Mouse (Mus musculus) spleen, postnatal 0 days (tissue): ENCODE measurements around the gene Pelp1. TPM values are rescaled to one million over a fixed set of nuclear protein-coding genes. Genes with fewer than 3 reads are reported as not detected.

Experiments used
- polyA plus RNA-seq: library from polyadenylated mRNA; unstranded; fragments of >200 nt; fragmentation: Nextera tagmentation; extraction: Ambion mirVana; gene quantifications from 2 replicates; pipeline ENCODE4 v1.2.1, GENCODE M21; 2015

Pelp1 gene
- 14.0 and 14.6 TPM in 2 replicates for polyA plus RNA-seq

DNA sequence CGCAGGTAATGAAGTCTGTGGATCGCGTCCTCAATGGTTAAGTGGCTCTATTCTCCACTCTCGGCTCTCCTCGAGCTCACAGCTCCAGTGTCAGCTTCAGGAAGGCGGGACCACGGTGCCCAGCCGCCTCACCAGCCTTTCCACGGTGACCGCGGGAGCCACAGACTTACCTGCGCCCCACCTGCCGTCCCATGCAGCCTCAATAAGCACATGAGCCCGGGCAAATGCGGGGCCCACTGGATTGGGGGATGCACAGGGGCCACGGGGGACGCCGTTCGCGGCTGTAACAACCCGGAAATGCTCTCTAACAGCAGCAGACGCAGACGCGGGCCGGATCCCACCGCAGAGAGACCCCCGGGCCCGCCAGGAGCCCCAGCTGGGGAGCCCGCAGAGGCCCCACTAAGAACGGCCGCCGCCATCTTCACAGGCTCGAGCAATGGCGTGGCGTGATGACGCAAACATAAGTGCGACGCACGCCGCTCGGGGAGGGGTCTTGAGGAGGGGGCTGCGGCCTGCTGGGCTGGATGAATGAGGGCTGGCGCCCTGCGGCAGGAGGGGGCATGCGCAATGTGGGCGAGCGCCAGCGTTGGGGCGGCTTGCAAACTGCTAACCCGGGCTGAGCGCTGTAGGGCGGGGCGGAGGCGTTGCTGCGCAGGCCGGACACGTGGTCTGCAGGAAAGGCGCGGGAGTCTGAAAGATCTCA is at the start of gene Pelp1:
Gene Pelp1, minus strand, starts transcription at position 438 of the 703 bp plus-strand sequence.

GRCm38 (mm10) chr11:70458688-70459600 is 49.1 kb upstream of the Pelp1 start, which contains the start of gene Zmynd15:
Gene Zmynd15, plus strand, starts transcription at chr11:70459433.

GRCm38 (mm10) chr11:70451797-70452498 is 42.1 kb upstream of the Pelp1 start, which contains the start of gene Med11:
Gene Med11, plus strand, starts transcription at chr11:70451919.

DNA sequence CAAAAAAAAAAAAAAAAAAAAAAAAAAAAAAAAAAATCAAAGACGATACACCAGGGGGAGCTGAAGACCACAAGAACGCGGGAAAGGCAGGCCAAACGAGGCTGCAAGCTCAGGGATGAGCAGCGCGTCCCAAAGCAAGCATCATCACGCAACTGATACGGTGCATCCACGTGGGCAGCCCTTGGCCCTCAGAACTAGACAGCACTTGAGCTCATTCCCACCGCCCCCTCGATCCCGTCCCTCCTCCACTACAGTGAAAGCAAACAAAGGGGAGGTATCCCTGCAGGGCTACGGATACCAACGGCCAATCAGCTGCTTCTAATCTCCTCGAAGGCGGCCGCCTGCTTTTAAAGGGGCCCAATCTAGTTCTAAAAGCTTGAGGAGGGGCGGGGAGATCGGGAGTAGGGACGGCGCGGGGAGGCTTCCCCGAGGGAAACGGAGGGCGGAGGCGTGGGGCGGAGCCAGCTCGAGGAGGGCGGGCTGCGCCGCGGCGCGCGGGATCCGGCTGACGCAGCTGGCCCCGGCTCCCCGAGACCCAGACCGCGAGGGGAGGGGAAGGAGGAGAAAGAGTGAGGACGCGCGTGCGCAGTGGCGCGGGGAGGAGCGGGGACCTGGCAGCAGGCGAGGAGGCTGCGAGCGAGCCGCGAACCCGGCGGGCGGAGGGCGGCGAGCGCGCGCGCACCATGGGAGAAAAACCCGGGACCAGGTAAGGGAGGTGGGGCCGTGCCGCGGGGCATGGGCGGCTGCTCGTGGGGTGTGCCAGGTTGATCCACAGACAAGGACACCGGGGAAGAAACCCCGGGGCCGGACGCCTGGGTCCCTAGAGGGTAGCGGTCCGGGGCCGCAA is 22.4 kb upstream of the Pelp1 start, which contains the start of gene Arrb2:
Gene Arrb2, plus strand, starts transcription at position 588 of the 847 bp plus-strand sequence.

DNA sequence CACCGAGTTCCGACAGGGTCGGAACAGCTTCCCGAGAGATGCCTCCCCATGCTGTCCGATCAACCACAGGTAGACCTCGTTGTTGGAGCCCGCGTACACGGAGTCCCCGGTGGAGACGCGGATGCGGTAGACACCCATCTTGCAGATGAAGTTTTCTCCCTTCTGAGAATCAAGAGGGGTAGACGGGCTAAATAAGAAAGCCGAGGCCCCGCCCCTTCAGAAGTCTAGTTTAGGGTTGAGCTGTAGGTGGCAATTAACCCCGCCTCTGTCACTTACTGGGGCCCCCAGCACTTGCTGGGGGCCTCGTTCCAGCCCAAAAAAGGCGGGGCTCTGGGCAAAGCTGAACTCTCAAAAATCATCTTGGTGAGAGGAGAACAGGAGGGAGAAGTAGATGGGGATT is 58.0 kb downstream of the Pelp1 start, which contains the start of gene Alox15:
Gene Alox15, minus strand, starts transcription at position 164 of the 400 bp plus-strand sequence.

Other genes with a start within 250 kb of the Pelp1 start
- 0.28 and 0.64 TPM in 2 replicates for gene Slc16a11, start 197.3 kb downstream of the Pelp1 start, polyA plus RNA-seq
- gene Slc16a13, start 189.0 kb downstream of the Pelp1 start, polyA plus RNA-seq, result 3.0 and 3.3 TPM in 2 replicates
- 5.9 and 8.2 TPM in 2 replicates for gene Bcl6b, start 180.2 kb downstream of the Pelp1 start, polyA plus RNA-seq
- 107 and 113 TPM in 2 replicates for gene 0610010K14Rik, start 172.1 kb downstream of the Pelp1 start, polyA plus RNA-seq
- gene Gm21988, start 170.2 kb downstream of the Pelp1 start, polyA plus RNA-seq, result 6.9 and 7.8 TPM in 2 replicates
- gene Rnasek, start 170.2 kb downstream of the Pelp1 start, polyA plus RNA-seq, result 211 and 216 TPM in 2 replicates
- 10.6 and 11.9 TPM in 2 replicates for gene Alox12, start 154.7 kb downstream of the Pelp1 start, polyA plus RNA-seq
- 0.15 and 0.30 TPM in 2 replicates for gene Alox12e, start 87.4 kb downstream of the Pelp1 start, polyA plus RNA-seq
- gene Alox15, start 58.0 kb downstream of the Pelp1 start, polyA plus RNA-seq, result 0.78 and 1.0 TPM in 2 replicates
- 26.4 and 33.6 TPM in 2 replicates for gene Arrb2, start 22.6 kb upstream of the Pelp1 start, polyA plus RNA-seq
- 20.4 and 26.3 TPM in 2 replicates for gene Med11, start 41.9 kb upstream of the Pelp1 start, polyA plus RNA-seq
- gene Zmynd15, start 49.4 kb upstream of the Pelp1 start, polyA plus RNA-seq, result 0.26 and 0.38 TPM in 2 replicates
- 3.3 and 3.7 TPM in 2 replicates for gene Cxcl16, start 50.0 kb upstream of the Pelp1 start, polyA plus RNA-seq
- 6.7 and 7.8 TPM in 2 replicates for gene Tm4sf5, start 95.2 kb upstream of the Pelp1 start, polyA plus RNA-seq
- 0.25 and 0.34 TPM in 2 replicates for gene Vmo1, start 104.6 kb upstream of the Pelp1 start, polyA plus RNA-seq
- 0.24 and 0.28 TPM in 2 replicates for gene Gltpd2, start 109.2 kb upstream of the Pelp1 start, polyA plus RNA-seq
- 345 and 353 TPM in 2 replicates for gene Psmb6, start 115.3 kb upstream of the Pelp1 start, polyA plus RNA-seq
- not detected in 2 replicates for gene Gm40193, start 122.9 kb upstream of the Pelp1 start, polyA plus RNA-seq
- gene Pld2, start 130.0 kb upstream of the Pelp1 start, polyA plus RNA-seq, result 2.2 and 3.2 TPM in 2 replicates
- gene Mink1, start 152.8 kb upstream of the Pelp1 start, polyA plus RNA-seq, result 2.9 and 3.9 TPM in 2 replicates
- not detected in 2 replicates for gene 4930544D05Rik, start 205.8 kb upstream of the Pelp1 start, polyA plus RNA-seq
- gene Chrne, start 209.2 kb upstream of the Pelp1 start, polyA plus RNA-seq, result 0.11 TPM in 1 of 2 replicates, not detected in the other
- gene Gp1ba, start 229.1 kb upstream of the Pelp1 start, polyA plus RNA-seq, result 1.7 and 2.1 TPM in 2 replicates
- 104 and 120 TPM in 2 replicates for gene Rnf167, start 237.2 kb upstream of the Pelp1 start, polyA plus RNA-seq
- gene Slc25a11, start 237.4 kb upstream of the Pelp1 start, polyA plus RNA-seq, result 67.1 and 73.0 TPM in 2 replicates
- gene Pfn1, start 244.6 kb upstream of the Pelp1 start, polyA plus RNA-seq, result 1,259 and 1,332 TPM in 2 replicates
- 5.8 and 7.9 TPM in 2 replicates for gene Eno3, start 247.2 kb upstream of the Pelp1 start, polyA plus RNA-seq